ENCODE assay signal across 31 mouse cellular contexts in the genomic region with DNA sequence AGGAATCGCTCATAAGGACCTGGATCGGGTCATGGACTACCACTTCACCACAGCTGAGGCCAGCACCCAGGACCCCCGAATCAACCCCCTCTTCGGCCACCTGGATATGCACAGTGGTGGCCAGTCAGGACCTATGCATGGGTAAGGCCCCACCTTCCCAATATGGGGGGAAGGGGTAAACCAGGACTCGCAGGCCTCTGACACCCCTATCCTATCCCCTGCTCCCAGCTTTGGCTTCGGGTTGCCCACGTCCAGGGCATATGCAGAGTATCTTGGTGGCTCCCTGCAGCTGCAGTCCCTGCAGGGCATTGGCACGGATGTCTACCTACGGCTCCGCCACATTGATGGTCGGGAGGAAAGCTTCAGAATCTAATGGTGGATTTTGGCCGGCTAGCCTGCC. TPM values are rescaled to one million over a fixed set of nuclear protein-coding genes. Genes with fewer than 3 reads are reported as not detected.
"Had no signal": no experiment of that assay in that cellular context is flagged by ENCODE, and none has a peak within 500 bp of the region (broad histone marks: within the 10 kb centered on the region; RNA-seq: fewer than 3 reads in every experiment).

No protein-coding gene starts in this region.

- H3K4me3 ChIP-seq: heart, adult 2 months; hindbrain, embryonic 10.5 days; hindbrain, embryonic 12.5 days; intestine, embryonic 15.5 days; kidney, embryonic 15.5 days; limb, embryonic 13.5 days; limb, embryonic 15.5 days; liver, embryonic 12.5 days had no signal

- H3K27ac ChIP-seq: heart, adult 2 months; hindbrain, embryonic 10.5 days; hindbrain, embryonic 12.5 days; hindbrain, embryonic 14.5 days; intestine, embryonic 15.5 days; kidney, embryonic 15.5 days; kidney, postnatal 0 days; limb, embryonic 13.5 days; limb, embryonic 15.5 days; liver, embryonic 12.5 days; liver, embryonic 14.5 days had no signal

- DNase-seq: gastrocnemius, postnatal 14 days; heart, adult 2 months; heart, postnatal 10 days; heart, postnatal 4 days; kidney, adult 18-20 months; kidney, adult 8-10 months; kidney, postnatal 14 days; layer of hippocampus, adult 9-11 months; layer of hippocampus, postnatal 36 days; left cerebral cortex, postnatal 4 days had no signal

RNA-seq across cellular contexts. Expression of a gene that starts 12.7 kb away (rescaled TPM):
- polyA plus RNA-seq: frontal cortex, adult 2 months; heart, adult 2 months; heart, embryonic 11.5 days; heart, embryonic 14.5 days; heart, embryonic 16.5 days; hindbrain, embryonic 10.5 days; hindbrain, embryonic 12.5 days; hindbrain, embryonic 14.5 days; hindbrain, embryonic 16.5 days; inflammation-experienced regulatory T-cells, adult 6 months; intestine, embryonic 15.5 days; intestine, postnatal 0 days; kidney, embryonic 15.5 days; kidney, postnatal 0 days; large intestine, adult 2 months; limb, embryonic 11.5 days; limb, embryonic 13.5 days; limb, embryonic 15.5 days; liver, adult 2 months; liver, embryonic 12.5 days; liver, embryonic 14.5 days; liver, embryonic 16.5 days had no signal
